Mouse (Mus musculus) mature B cell (primary cell): Measurements from ENCODE around the gene Nppc.

Source experiments
- in situ Hi-C: fragments of 300-500 bp; cut with MboI; formaldehyde crosslinking; loops from 2 replicates; pipeline ENCODE4 v1.14.3; 2019

Gene Nppc

DNA sequence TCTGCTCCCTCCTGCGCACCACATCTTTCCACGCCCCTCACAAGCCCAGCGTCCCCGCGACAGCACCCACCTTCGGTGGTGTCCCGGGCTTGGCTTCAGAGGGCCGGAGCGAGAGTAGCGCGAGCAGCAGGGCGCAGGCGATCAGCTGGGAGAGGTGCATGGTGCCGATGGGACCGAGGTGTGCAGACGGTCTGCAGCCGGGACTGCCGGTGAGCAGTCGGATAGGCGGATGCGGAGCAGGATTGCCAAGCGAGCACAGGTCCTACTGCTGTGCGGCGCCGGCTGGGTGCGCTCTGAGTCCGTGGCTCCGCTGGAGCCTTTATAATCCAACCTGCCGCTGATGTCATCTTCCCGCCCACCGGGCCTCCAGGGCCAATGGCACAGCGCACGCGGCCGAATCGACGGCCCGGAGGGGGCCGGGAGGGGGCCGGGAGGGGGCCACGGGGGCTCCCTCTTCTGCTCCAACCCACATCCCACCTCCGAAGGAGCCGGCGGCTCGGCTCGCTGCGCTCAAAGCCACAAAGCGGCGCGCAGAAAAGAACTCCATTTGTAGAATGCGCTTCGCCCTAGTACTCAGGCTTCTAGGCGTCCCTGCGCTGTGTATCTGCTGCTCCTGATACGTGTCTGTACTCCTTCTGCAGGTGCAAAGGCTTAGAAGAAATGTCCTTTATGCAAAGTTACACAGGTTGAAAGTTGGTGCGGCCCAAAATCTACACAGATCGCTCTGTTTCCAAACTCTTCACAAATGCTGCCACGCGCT is at the start of gene Nppc:
Gene Nppc (minus strand): TSS at position 293 of the 760 bp plus-strand sequence.
- in situ Hi-C loops = no loop called here

DNA sequence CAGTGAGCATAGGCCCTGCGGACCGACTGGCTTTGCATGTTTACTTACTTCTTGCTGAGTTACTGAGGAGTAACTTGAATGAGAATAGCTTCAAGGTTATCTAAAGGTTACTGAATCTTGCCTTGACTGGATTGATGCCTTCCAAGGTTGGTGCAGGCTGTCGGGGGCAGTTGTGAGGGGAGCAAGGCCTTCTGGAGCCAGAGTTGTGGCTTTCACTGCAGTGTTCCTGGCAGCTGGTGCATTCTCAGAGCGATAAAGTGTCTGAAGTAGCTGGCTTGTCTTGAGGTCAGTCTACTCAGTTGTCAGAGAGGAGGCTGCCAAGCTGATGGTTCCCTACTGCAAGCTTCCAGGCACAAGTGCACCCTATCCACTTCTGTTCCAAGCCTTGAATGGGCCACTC is 49.0 kb upstream of the Nppc start:
- in situ Hi-C loops = no loop called here

- in situ Hi-C loops = no loop called here
Measured at GRCm38 (mm10) chr1:86718190-86718589, 47.8 kb upstream of the Nppc start.

GRCm38 (mm10) chr1:86713054-86713453 is 42.7 kb upstream of the Nppc start:
- in situ Hi-C loops = no loop called here

- in situ Hi-C loops = no loop called here
Measured at GRCm38 (mm10) chr1:86712045-86712444, 41.7 kb upstream of the Nppc start.

GRCm38 (mm10) chr1:86709546-86709945 is 39.2 kb upstream of the Nppc start:
- in situ Hi-C loops = no loop called here

DNA sequence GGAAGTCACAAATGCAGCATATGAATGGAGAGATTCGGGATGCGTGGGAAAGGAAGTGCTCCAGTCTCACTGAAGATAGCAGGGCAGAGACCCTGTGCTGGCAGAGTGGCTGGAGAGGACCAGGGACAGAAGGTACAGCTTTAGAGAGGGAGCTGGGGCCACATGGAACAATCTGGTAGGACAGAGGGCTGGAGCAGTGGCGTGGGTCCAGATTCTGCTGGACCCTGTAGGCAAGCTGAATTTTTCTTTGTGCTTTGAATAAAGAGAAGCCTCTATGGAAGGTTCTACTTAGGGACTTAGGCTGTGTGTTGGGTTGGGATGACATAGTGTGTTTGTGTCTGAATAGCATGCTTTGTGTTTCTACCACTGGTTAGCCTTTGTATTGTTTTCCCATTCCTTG is 35.1 kb upstream of the Nppc start:
- in situ Hi-C loops = no loop called here

- in situ Hi-C loops = no loop called here
Measured at GRCm38 (mm10) chr1:86703965-86704326, 33.6 kb upstream of the Nppc start.

DNA sequence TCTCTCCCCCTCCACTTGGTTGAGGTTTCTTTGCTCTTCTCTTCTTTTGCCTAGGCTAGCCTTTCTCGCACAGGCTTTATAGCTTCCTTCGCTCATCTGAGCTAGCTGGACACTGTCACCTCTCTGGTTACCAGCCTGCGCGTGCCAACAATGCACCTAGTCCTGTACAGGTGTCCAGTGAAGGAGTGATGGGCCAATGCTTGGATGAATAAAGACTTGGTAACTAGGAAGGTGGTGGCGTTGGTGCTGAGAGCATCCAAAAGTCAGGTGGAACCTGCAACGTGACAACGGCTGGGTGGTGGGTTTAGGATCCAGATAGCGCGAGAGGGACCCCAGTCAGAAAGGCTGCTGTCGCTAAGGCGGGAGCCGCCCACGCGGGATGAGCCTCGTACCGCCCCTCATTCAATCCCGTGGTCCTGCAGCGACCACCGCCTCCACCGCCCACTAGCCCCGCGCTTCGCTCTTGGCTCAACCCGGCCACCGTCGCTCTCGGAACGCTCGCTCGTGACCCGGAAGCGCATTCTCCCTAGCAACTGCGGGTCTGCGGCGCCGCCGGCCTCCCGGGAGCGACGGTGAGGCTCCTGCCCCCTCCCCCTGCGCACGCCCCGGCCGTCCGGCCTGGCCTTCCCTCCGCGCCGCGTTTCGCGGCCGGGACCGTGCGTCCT is 33.1 kb upstream of the Nppc start, which contains the start of gene Dis3l2:
Gene Dis3l2 (plus strand): TSS at position 509 of the 665 bp plus-strand sequence.
- in situ Hi-C loops = no loop called here

DNA sequence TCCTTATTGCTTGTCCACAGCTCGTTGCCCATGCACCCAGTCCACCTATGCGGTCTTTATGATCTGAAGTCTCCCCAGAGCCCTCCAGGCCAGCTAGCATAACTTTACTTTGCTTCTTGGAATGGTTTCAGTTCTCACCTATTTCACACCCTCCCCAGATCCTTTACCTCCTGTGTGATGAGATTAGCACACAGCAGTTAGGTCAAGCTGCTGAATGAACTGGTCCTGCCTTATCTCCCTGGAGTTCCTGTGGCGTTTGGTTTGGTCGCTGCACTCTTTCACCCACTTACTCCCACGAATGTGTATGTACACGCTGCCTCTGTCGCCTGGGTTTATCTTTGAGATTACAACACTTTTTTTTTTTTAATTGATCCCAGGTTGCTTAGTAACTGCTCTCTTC is 30.0 kb upstream of the Nppc start:
- in situ Hi-C loops = no loop called here

DNA sequence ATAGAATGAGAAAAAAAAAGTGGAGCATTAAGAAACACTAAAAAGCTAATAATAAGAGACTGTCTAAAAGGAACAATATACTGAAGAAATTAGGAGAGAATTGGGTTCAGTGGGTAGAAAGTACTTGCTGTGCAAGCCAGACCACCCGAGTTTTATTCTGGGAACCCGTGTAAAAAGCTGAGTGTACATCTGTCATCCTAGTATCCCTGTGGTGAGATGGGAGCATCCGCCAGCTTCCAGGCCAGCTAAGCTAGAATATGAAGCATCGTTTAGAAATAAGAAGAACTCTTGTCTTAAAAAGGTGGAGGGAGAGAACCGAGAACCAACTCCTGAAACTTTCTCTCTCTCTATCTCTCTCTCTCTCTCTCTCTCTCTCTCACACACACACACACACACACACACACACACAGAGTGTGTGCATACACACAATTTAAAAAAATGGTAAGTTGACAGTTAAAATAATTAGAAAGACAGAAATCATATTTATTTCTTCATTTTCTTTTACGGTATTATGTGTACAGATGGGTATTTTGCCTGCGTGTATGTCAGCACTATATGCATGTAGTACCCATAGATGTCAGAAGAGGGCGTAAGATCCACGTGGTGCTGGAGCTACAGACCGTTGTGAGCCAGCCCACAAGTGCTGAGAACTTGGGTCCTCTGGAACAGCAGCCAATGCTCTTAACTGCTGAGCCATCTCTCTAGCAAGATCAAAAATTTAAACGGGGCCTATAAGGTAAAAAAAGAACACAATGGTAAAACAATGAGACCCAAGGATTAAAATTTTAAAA is 29.2 kb upstream of the Nppc start:
- in situ Hi-C loops = no loop called here

GRCm38 (mm10) chr1:86698721-86699120 is 28.4 kb upstream of the Nppc start:
- in situ Hi-C loops = no loop called here

- in situ Hi-C loops = no loop called here
Measured at GRCm38 (mm10) chr1:86696948-86697347, 26.6 kb upstream of the Nppc start.

GRCm38 (mm10) chr1:86691027-86691426 is 20.7 kb upstream of the Nppc start:
- in situ Hi-C loops = no loop called here

GRCm38 (mm10) chr1:86687236-86687635 is 16.9 kb upstream of the Nppc start:
- in situ Hi-C loops = no loop called here

GRCm38 (mm10) chr1:86678667-86679066 is 8.3 kb upstream of the Nppc start:
- in situ Hi-C loops = no loop called here

DNA sequence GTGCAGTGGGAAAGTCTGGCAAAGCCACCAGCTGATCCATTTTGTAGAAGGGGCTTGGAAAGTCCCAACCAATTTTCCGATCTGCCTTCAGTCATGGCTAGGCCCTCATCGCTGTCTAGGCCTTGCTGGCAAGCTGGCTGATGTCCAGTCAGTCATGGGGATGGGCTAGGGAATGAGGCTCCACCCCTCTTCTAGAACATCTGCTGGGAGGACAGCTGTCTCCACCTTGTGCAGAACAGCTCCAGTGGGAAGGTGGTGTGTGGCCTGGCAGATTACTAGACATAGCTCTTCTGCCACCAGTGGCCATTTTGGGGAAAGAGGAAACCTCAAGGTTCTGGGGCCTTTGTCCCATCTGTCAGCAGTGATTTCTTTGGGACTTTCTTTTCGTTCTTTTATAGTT is 7.3 kb upstream of the Nppc start:
- in situ Hi-C loops = no loop called here

- in situ Hi-C loops = no loop called here
Measured at GRCm38 (mm10) chr1:86675126-86675525, 4.8 kb upstream of the Nppc start.

DNA sequence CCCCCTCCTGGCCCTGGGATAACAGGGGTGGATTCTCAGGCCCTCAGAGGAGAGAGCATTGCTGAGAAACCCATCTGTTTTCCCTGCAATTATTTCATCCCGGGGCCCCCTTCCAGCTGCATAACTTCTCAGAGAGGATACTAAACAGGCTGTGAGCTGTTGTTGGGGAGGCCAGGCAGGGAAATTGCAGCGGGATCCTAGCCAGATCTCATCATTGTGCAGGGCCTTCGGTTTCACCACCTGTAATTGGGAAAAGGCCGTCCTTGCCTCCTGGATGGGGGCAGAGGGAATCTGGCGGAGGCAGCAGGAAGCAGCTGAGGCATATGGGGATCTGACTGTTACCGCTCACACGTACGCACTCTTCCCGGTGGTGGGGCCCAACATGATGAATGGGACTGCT is 4.0 kb upstream of the Nppc start:
- in situ Hi-C loops = no loop called here

DNA sequence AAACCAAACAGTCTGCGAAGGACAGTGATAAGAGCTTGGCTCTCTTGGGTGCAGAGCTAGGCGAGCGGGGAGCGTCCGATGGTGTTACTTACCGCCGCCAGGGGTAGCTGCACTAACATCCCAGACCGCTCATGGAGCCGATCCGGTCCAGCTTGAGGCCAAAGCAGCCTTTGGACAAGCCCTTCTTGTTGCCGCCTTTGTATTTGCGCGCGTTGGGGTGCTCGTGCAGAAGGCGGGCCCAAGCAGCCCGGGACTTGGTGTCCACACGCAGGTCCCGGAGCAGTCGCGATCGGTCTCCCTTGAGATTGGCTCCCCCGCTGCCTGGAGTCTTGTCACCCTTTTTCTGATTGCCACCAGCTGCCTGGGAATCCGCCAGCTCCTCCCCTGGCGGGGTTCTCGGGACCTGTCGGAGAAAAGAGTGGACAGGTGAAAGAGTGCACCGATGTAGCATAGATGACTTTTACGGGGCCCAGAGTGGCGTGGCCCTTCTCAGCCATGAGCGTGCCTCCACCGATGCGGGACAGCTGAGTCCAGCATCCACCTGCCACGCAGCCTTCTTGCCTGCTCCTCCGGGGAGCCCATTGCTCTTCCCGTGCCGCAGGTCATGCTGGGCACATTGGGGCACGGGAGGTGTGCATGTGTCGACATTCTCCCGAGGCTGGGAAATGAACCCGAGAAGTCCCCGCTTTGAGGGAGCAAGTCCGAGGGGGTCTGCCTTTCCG is 658 bp downstream of the Nppc start:
- in situ Hi-C loops = loop anchor here (10.0 kb wide), 1 partner anchor 375 kb away; no protein-coding TSS in a partner anchor

GRCm38 (mm10) chr1:86665091-86665490 is 5.3 kb downstream of the Nppc start:
- in situ Hi-C loops = loop anchor here (10.0 kb wide), 1 partner anchor 380 kb away; no protein-coding TSS in a partner anchor

- in situ Hi-C loops = no loop called here
Measured at GRCm38 (mm10) chr1:86657071-86657470, 13.3 kb downstream of the Nppc start.
